Mouse (Mus musculus) mesoderm, embryonic 11.5 days (tissue): ENCODE measurements around the gene Ccdc142.

Source experiments
- DNase-seq: peaks from one replicate; pipeline ENCODE4 v3.0.0-alpha.2; 2012; ENCODE audit warnings: low read depth, low spot score

The Ccdc142 gene

GRCm38 (mm10) chr6:83101316-83101687, at the start of gene Ccdc142, which contains the start of gene Gm42688:
Ccdc142 (plus strand) TSS chr6:83101601.
Gm42688 (plus strand) TSS chr6:83101617.
- peak; percentile 73 for DNase-seq

- DNase-seq, result peak; percentile 47
These were observed 48.1 kb upstream of the Ccdc142 start for GRCm38 (mm10) chr6:83053136-83053960.

- peak; percentile 97 for DNase-seq
These were observed 47.1 kb upstream of the Ccdc142 start, which contains the start of gene Aup1 for GRCm38 (mm10) chr6:83054074-83054851. Aup1 (plus strand) TSS chr6:83054521.

- DNase-seq, result no peak
These were observed 46.5 kb upstream of the Ccdc142 start, which contains the start of gene Htra2 for GRCm38 (mm10) chr6:83054871-83055431. Htra2 (minus strand) TSS chr6:83055273.

- DNase-seq, result no peak
These were observed 43.6 kb upstream of the Ccdc142 start, which contains the start of gene Dqx1 for GRCm38 (mm10) chr6:83057790-83058189. Dqx1 (plus strand) TSS chr6:83057844.

GRCm38 (mm10) chr6:83058725-83059124, 42.7 kb upstream of the Ccdc142 start:
- no peak for DNase-seq

- DNase-seq, result no peak
These were observed 35.4 kb upstream of the Ccdc142 start for GRCm38 (mm10) chr6:83065995-83066394.

GRCm38 (mm10) chr6:83066441-83066840, 35.0 kb upstream of the Ccdc142 start:
- no peak for DNase-seq

- no peak for DNase-seq
These were observed 33.2 kb upstream of the Ccdc142 start for GRCm38 (mm10) chr6:83068221-83068620.

- no peak for DNase-seq
These were observed 32.5 kb upstream of the Ccdc142 start for GRCm38 (mm10) chr6:83068706-83069487.

- DNase-seq, result no peak
These were observed 31.7 kb upstream of the Ccdc142 start for GRCm38 (mm10) chr6:83069488-83070246.

- no peak for DNase-seq
These were observed 31.3 kb upstream of the Ccdc142 start, which contains the start of gene Tlx2 for GRCm38 (mm10) chr6:83070247-83070310. Tlx2 (minus strand) TSS chr6:83070293.

- DNase-seq, result no peak
These were observed 30.8 kb upstream of the Ccdc142 start for GRCm38 (mm10) chr6:83070311-83071219.

GRCm38 (mm10) chr6:83071220-83071619, 30.2 kb upstream of the Ccdc142 start:
- DNase-seq, result no peak

GRCm38 (mm10) chr6:83074979-83075378, 26.4 kb upstream of the Ccdc142 start:
- DNase-seq, result no peak

- no peak for DNase-seq
These were observed 23.6 kb upstream of the Ccdc142 start, which contains the start of gene Pcgf1 for GRCm38 (mm10) chr6:83077630-83078323. Pcgf1 (plus strand) TSS chr6:83077869.

- DNase-seq, result peak; percentile 98
These were observed 23.0 kb upstream of the Ccdc142 start for GRCm38 (mm10) chr6:83078324-83078858.

- no peak for DNase-seq
These were observed 21.2 kb upstream of the Ccdc142 start for GRCm38 (mm10) chr6:83080210-83080609.

- DNase-seq, result no peak
These were observed 17.9 kb upstream of the Ccdc142 start for GRCm38 (mm10) chr6:83083497-83083896.
